8 mouse cellular contexts compared by ENCODE assay signal in the genomic region with DNA sequence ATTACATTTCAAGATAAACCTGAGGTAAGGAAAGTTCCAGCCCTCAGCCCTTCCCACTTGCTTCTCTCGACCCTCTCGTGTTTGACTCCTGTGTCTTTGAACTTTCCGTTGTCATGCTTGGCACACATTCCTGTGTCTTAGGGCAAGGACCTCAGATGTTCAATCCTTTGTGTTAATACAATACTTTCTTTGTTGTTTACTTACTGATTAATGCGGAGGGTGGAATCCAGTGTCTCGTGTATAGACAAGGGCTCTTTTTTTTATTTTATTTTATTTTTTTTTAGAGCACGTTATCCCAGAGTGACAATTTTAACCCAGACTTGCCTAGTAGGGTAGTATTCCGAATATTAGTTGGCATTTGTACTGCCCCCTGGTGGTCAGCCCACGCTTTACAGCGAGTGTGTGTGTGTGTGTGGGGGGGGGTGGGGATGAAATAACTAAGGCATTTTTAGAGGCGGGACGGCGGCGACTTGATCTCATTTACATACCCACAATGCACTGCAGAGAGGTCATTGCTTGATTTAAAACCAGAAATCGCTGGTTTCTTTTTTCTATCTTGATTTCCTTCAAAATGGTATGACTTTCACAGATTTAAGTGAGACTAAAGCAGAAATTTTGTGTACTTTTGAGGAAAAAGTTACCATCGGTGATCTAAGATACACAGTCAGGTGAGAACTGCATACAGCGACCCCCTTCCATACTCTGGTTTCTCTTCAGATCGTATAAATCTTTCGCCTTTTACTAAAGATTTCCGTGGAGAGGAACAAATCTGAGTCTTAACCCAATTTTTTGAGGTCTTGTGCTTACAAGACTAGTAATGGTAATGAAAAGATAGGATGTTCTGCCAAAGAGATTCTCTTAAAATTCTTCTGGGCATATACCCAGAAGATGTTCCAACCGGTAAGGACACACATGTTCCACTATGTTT. TPM values are rescaled to one million over a fixed set of nuclear protein-coding genes. Genes with fewer than 3 reads are reported as not detected.
A peak's percentile ranks its signal among the peaks of the same experiment; 100 is the strongest.
DNase-seq lines count a peak whose midpoint lies in the region; ATAC-seq lines count a peak whose summit lies in the region.

No protein-coding gene starts in this region.

- H3K27me3 ChIP-seq in hindbrain, embryonic 10.5 days (ENCODE audit: insufficient read depth, poor library complexity, severe bottlenecking): 0 out of 2 replicates have a peak, but pooled peaks cover 5% of the 10 kb centered on the region
- H3K27me3 ChIP-seq in hindbrain, embryonic 12.5 days: peaks cover 3% of the 10 kb centered on the region; the same call in 1 of the 2 replicates
- H3K27me3 ChIP-seq in forebrain, embryonic 15.5 days: no peaks in the 10 kb centered on the region
- H3K27me3 ChIP-seq in limb, embryonic 10.5 days (ENCODE audit: low read depth, poor library complexity, severe bottlenecking): no peaks in the 10 kb centered on the region
- H3K27me3 ChIP-seq in midbrain, embryonic 15.5 days (replicated peaks): no peaks in the 10 kb centered on the region
- no peaks in the 10 kb centered on the region for H3K27me3 ChIP-seq in stomach, embryonic 14.5 days (ENCODE audit: control insufficient read depth, insufficient read depth, low read length)

- H3K9ac ChIP-seq in hindbrain, embryonic 12.5 days: no peak overlapping the region
- no peak overlapping the region for H3K9ac ChIP-seq in forebrain, embryonic 15.5 days (replicated peaks)
- no peak overlapping the region for H3K9ac ChIP-seq in midbrain, embryonic 15.5 days
- no peak overlapping the region for H3K9ac ChIP-seq in stomach, embryonic 14.5 days (replicated peaks; ENCODE audit: low read depth, low read length)

- no peak overlapping the region; the same call in 1 of the 2 replicates for H3K4me2 ChIP-seq in hindbrain, embryonic 12.5 days (replicated peaks)
- H3K4me2 ChIP-seq in forebrain, embryonic 15.5 days (replicated peaks): no peak overlapping the region
- H3K4me2 ChIP-seq in midbrain, embryonic 15.5 days: peak overlapping the region; percentile 4; the same call in 1 of the 2 replicates
- no peak overlapping the region for H3K4me2 ChIP-seq in stomach, embryonic 14.5 days (replicated peaks; ENCODE audit: low read depth, low read length)

- H3K4me3 ChIP-seq in hindbrain, embryonic 10.5 days: peak overlapping the region; percentile 28; the same call in 1 of the 2 replicates
- no peak overlapping the region for H3K4me3 ChIP-seq in hindbrain, embryonic 12.5 days
- 0 out of 2 replicates have a peak overlapping the region, but pooled peaks have one; percentile 0 for H3K4me3 ChIP-seq in forebrain, embryonic 15.5 days
- 0 out of 2 replicates have a peak overlapping the region, but pooled peaks have one; percentile 12 for H3K4me3 ChIP-seq in limb, embryonic 10.5 days
- no peak overlapping the region for H3K4me3 ChIP-seq in midbrain, embryonic 15.5 days
- no peak overlapping the region for H3K4me3 ChIP-seq in stomach, embryonic 14.5 days (ENCODE audit: low read depth, low read length)

- WGBS in hindbrain, embryonic 10.5 days: 3% methylated on average over 20 of the region's 20 CpGs
- 2% methylated on average over 20 of the region's 20 CpGs for WGBS in hindbrain, embryonic 12.5 days
- 2% methylated on average over 20 of the region's 20 CpGs for WGBS in forebrain, embryonic 15.5 days
- WGBS in limb, embryonic 10.5 days: 6% methylated on average over 20 of the region's 20 CpGs
- 3% methylated on average over 20 of the region's 20 CpGs for WGBS in midbrain, embryonic 15.5 days
- WGBS in stomach, embryonic 14.5 days: 5% methylated on average over 20 of the region's 20 CpGs

- H3K27ac ChIP-seq in hindbrain, embryonic 10.5 days: peak overlapping the region; percentile 89
- H3K27ac ChIP-seq in hindbrain, embryonic 12.5 days: no peak overlapping the region
- 0 out of 2 replicates have a peak overlapping the region, but pooled peaks have one; percentile 5 for H3K27ac ChIP-seq in forebrain, embryonic 15.5 days (replicated peaks)
- H3K27ac ChIP-seq in limb, embryonic 10.5 days: peak overlapping the region; percentile 84
- H3K27ac ChIP-seq in midbrain, embryonic 15.5 days: no peak overlapping the region
- H3K27ac ChIP-seq in stomach, embryonic 14.5 days (ENCODE audit: low read length): no peak overlapping the region

- no peaks in the 10 kb centered on the region; the same call in 1 of the 2 replicates for H3K4me1 ChIP-seq in hindbrain, embryonic 10.5 days (replicated peaks)
- no peaks in the 10 kb centered on the region for H3K4me1 ChIP-seq in hindbrain, embryonic 12.5 days
- no peaks in the 10 kb centered on the region for H3K4me1 ChIP-seq in forebrain, embryonic 15.5 days
- peaks cover 11% of the 10 kb centered on the region; the same call in 1 of the 2 replicates for H3K4me1 ChIP-seq in limb, embryonic 10.5 days
- H3K4me1 ChIP-seq in midbrain, embryonic 15.5 days: no peaks in the 10 kb centered on the region
- no peaks in the 10 kb centered on the region for H3K4me1 ChIP-seq in stomach, embryonic 14.5 days (ENCODE audit: control insufficient read depth, insufficient read depth, low read length)

- no peaks in the 10 kb centered on the region for H3K9me3 ChIP-seq in hindbrain, embryonic 10.5 days
- no peaks in the 10 kb centered on the region for H3K9me3 ChIP-seq in hindbrain, embryonic 12.5 days (replicated peaks)
- no peaks in the 10 kb centered on the region for H3K9me3 ChIP-seq in forebrain, embryonic 15.5 days
- no peaks in the 10 kb centered on the region for H3K9me3 ChIP-seq in limb, embryonic 10.5 days (replicated peaks)
- no peaks in the 10 kb centered on the region for H3K9me3 ChIP-seq in midbrain, embryonic 15.5 days
- no peaks in the 10 kb centered on the region for H3K9me3 ChIP-seq in stomach, embryonic 14.5 days (ENCODE audit: control insufficient read depth, low read depth, low read length)

- no peaks in the 10 kb centered on the region for H3K36me3 ChIP-seq in hindbrain, embryonic 10.5 days
- no peaks in the 10 kb centered on the region for H3K36me3 ChIP-seq in hindbrain, embryonic 12.5 days
- no peaks in the 10 kb centered on the region for H3K36me3 ChIP-seq in forebrain, embryonic 15.5 days
- H3K36me3 ChIP-seq in limb, embryonic 10.5 days: no peaks in the 10 kb centered on the region
- H3K36me3 ChIP-seq in midbrain, embryonic 15.5 days (replicated peaks): no peaks in the 10 kb centered on the region
- H3K36me3 ChIP-seq in stomach, embryonic 14.5 days (ENCODE audit: control insufficient read depth, insufficient read depth, low read length): no peaks in the 10 kb centered on the region

- ATAC-seq in hindbrain, embryonic 12.5 days (ENCODE audit: low FRiP score): no peak
- ATAC-seq in forebrain, embryonic 15.5 days (replicated peaks): no peak
- ATAC-seq in midbrain, embryonic 15.5 days (replicated peaks): no peak
- 0 out of 2 replicates have a peak, but pooled peaks have one; percentile 42 for ATAC-seq in stomach, embryonic 14.5 days (ENCODE audit: insufficient number of reproducible peaks, insufficient read depth, low FRiP score, low read depth)

- DNase-seq in hindbrain, embryonic 10.5 days (ENCODE audit: low spot score): peak; percentile 89
- peak; percentile 77 for DNase-seq in c-Kit-positive CD71-positive TER-119-positive erythroid progenitor cells, embryonic 14.5 days (ENCODE audit: low spot score)
- DNase-seq in hindlimb bud, embryonic 11.5 days (ENCODE audit: extremely low spot score, low read depth, low spot score): peak; percentile 96
- DNase-seq in limb, embryonic 10.5 days (ENCODE audit: low spot score): peak; percentile 93

RNA-seq across cellular contexts. Expression of gene Kif2c, which starts 28.0 kb away (rescaled TPM):
- 76.6 and 99.4 TPM in 2 replicates for polyA plus RNA-seq in hindbrain, embryonic 10.5 days (2016; fragmentation: Nextera tagmentation; extraction: Ambion mirVana)
- polyA plus RNA-seq in hindbrain, embryonic 12.5 days (2016; fragmentation: Nextera tagmentation; extraction: Ambion mirVana): 55.6 and 56.4 TPM in 2 replicates
- 35.5 and 39.3 TPM in 2 replicates for polyA plus RNA-seq in forebrain, embryonic 15.5 days (2015; fragmentation: Nextera tagmentation; extraction: Ambion mirVana)
- 116 and 124 TPM in 2 replicates for polyA plus RNA-seq in limb, embryonic 10.5 days (2016; fragmentation: Nextera tagmentation; extraction: Ambion mirVana)
- polyA plus RNA-seq in midbrain, embryonic 15.5 days (2015; fragmentation: Nextera tagmentation; extraction: Ambion mirVana): 8.1 and 10.0 TPM in 2 replicates
- polyA plus RNA-seq in stomach, embryonic 14.5 days (2014; fragmentation: Nextera tagmentation; extraction: Ambion mirVana): 54.5 and 55.0 TPM in 2 replicates

RNA-seq across cellular contexts. Expression of gene Tmem53, which starts 41.3 kb away (rescaled TPM):
- 10.7 and 13.1 TPM in 2 replicates for polyA plus RNA-seq in hindbrain, embryonic 10.5 days (2016; fragmentation: Nextera tagmentation; extraction: Ambion mirVana)
- 9.0 and 9.6 TPM in 2 replicates for polyA plus RNA-seq in hindbrain, embryonic 12.5 days (2016; fragmentation: Nextera tagmentation; extraction: Ambion mirVana)
- 4.9 and 6.5 TPM in 2 replicates for polyA plus RNA-seq in forebrain, embryonic 15.5 days (2015; fragmentation: Nextera tagmentation; extraction: Ambion mirVana)
- polyA plus RNA-seq in limb, embryonic 10.5 days (2016; fragmentation: Nextera tagmentation; extraction: Ambion mirVana): 6.2 and 9.2 TPM in 2 replicates
- 9.6 and 11.1 TPM in 2 replicates for polyA plus RNA-seq in midbrain, embryonic 15.5 days (2015; fragmentation: Nextera tagmentation; extraction: Ambion mirVana)
- polyA plus RNA-seq in stomach, embryonic 14.5 days (2014; fragmentation: Nextera tagmentation; extraction: Ambion mirVana): 18.9 and 19.4 TPM in 2 replicates

RNA-seq across cellular contexts. Expression of gene Armh1, which starts 41.5 kb away (rescaled TPM):
- 0.39 and 0.62 TPM in 2 replicates for polyA plus RNA-seq in hindbrain, embryonic 10.5 days (2016; fragmentation: Nextera tagmentation; extraction: Ambion mirVana)
- polyA plus RNA-seq in hindbrain, embryonic 12.5 days (2016; fragmentation: Nextera tagmentation; extraction: Ambion mirVana): 0.78 and 1.3 TPM in 2 replicates
- polyA plus RNA-seq in forebrain, embryonic 15.5 days (2015; fragmentation: Nextera tagmentation; extraction: Ambion mirVana): 0.92 and 1.8 TPM in 2 replicates
- 0.09 and 0.25 TPM in 2 replicates for polyA plus RNA-seq in limb, embryonic 10.5 days (2016; fragmentation: Nextera tagmentation; extraction: Ambion mirVana)
- polyA plus RNA-seq in midbrain, embryonic 15.5 days (2015; fragmentation: Nextera tagmentation; extraction: Ambion mirVana): 1.8 TPM in 2 replicates
- 0.30 and 1.3 TPM in 2 replicates for polyA plus RNA-seq in stomach, embryonic 14.5 days (2014; fragmentation: Nextera tagmentation; extraction: Ambion mirVana)

RNA-seq across cellular contexts. Expression of gene Rps8, which starts 54.4 kb away (rescaled TPM):
- polyA plus RNA-seq in hindbrain, embryonic 10.5 days (2016; fragmentation: Nextera tagmentation; extraction: Ambion mirVana): 660 and 807 TPM in 2 replicates
- polyA plus RNA-seq in hindbrain, embryonic 12.5 days (2016; fragmentation: Nextera tagmentation; extraction: Ambion mirVana): 588 and 618 TPM in 2 replicates
- 478 and 525 TPM in 2 replicates for polyA plus RNA-seq in forebrain, embryonic 15.5 days (2015; fragmentation: Nextera tagmentation; extraction: Ambion mirVana)
- 842 and 1,039 TPM in 2 replicates for polyA plus RNA-seq in limb, embryonic 10.5 days (2016; fragmentation: Nextera tagmentation; extraction: Ambion mirVana)
- polyA plus RNA-seq in midbrain, embryonic 15.5 days (2015; fragmentation: Nextera tagmentation; extraction: Ambion mirVana): 430 and 431 TPM in 2 replicates
- polyA plus RNA-seq in stomach, embryonic 14.5 days (2014; fragmentation: Nextera tagmentation; extraction: Ambion mirVana): 1,401 and 1,488 TPM in 2 replicates

Comparison
In these comparisons a context has a peak if more than half of its experiments do, and no peak if none do; other contexts are left out.
1. H3K27ac ChIP-seq: peak in hindbrain, embryonic 10.5 days (single experiment), forebrain, embryonic 15.5 days (single experiment) and limb, embryonic 10.5 days (single experiment); none in hindbrain, embryonic 12.5 days (single experiment), midbrain, embryonic 15.5 days (single experiment) and stomach, embryonic 14.5 days (single experiment).
2. H3K4me3 ChIP-seq: peak in hindbrain, embryonic 10.5 days (single experiment), forebrain, embryonic 15.5 days (single experiment) and limb, embryonic 10.5 days (single experiment); none in hindbrain, embryonic 12.5 days (single experiment), midbrain, embryonic 15.5 days (single experiment) and stomach, embryonic 14.5 days (single experiment).
3. Peak in every context shown above with its lines, with median percentiles within 50 percentile points of each other: DNase-seq.